9 mouse cellular contexts compared by ENCODE assay signal in genomic region chr4:72157931-72158371, GRCm38 (mm10). TPM values are rescaled to one million over a fixed set of nuclear protein-coding genes. Genes with fewer than 3 reads are reported as not detected.
DNase-seq lines count a peak whose midpoint lies in the region; ATAC-seq and TF ChIP-seq lines count a peak whose summit lies in the region.
"Had no signal": no experiment of that assay in that cellular context is flagged by ENCODE, and none has a peak within 500 bp of the region (broad histone marks: within the 10 kb centered on the region; RNA-seq: fewer than 3 reads in every experiment).

No protein-coding gene starts in this region.

- 48% methylated on average over 10 of the region's 10 CpGs for WGBS in heart, embryonic 12.5 days
- WGBS in lung, embryonic 15.5 days: 56% methylated on average over 10 of the region's 10 CpGs
- 81% methylated on average over 10 of the region's 10 CpGs for WGBS in lung, adult 2 months
- WGBS in forebrain, embryonic 12.5 days: 43% methylated on average over 10 of the region's 10 CpGs
- 53% methylated on average over 10 of the region's 10 CpGs for WGBS in midbrain, embryonic 16.5 days

- H3K4me1 ChIP-seq in heart, embryonic 12.5 days (replicated peaks): peaks cover 22% of the 10 kb centered on the region
- no peaks in the 10 kb centered on the region for H3K4me1 ChIP-seq in lung, embryonic 15.5 days
- H3K4me1 ChIP-seq in lung, adult 2 months (ENCODE audit: control insufficient read depth, insufficient read depth, low read length): peaks cover 3% of the 10 kb centered on the region
- peaks cover 39% of the 10 kb centered on the region for H3K4me1 ChIP-seq in forebrain, embryonic 12.5 days
- peaks cover 8% of the 10 kb centered on the region for H3K4me1 ChIP-seq in midbrain, embryonic 16.5 days (ENCODE audit: control insufficient read depth, insufficient read depth, low read length)

- no peak for TF ChIP-seq CTCF in lung, adult 2 months (IDR thresholded peaks at IDR 0.05; ENCODE audit: insufficient read depth, low read length)

- no peak overlapping the region for H3K4me2 ChIP-seq in heart, embryonic 12.5 days
- H3K4me2 ChIP-seq in lung, embryonic 15.5 days: no peak overlapping the region
- H3K4me2 ChIP-seq in forebrain, embryonic 12.5 days: no peak overlapping the region
- H3K4me2 ChIP-seq in midbrain, embryonic 16.5 days (ENCODE audit: low read length): no peak overlapping the region

- H3K36me3 ChIP-seq in heart, embryonic 12.5 days: peaks cover 4% of the 10 kb centered on the region
- H3K36me3 ChIP-seq in lung, embryonic 15.5 days: peaks cover 11% of the 10 kb centered on the region; the same call in 1 of the 2 replicates
- peaks cover 19% of the 10 kb centered on the region; the same call in 1 of the 2 replicates for H3K36me3 ChIP-seq in forebrain, embryonic 12.5 days (replicated peaks)
- peaks cover 4% of the 10 kb centered on the region for H3K36me3 ChIP-seq in midbrain, embryonic 16.5 days (ENCODE audit: control insufficient read depth, insufficient read depth, low read length)

- H3K9me3 ChIP-seq in heart, embryonic 12.5 days (replicated peaks): no peaks in the 10 kb centered on the region
- no peaks in the 10 kb centered on the region for H3K9me3 ChIP-seq in lung, embryonic 15.5 days
- H3K9me3 ChIP-seq in forebrain, embryonic 12.5 days: no peaks in the 10 kb centered on the region
- no peaks in the 10 kb centered on the region for H3K9me3 ChIP-seq in midbrain, embryonic 16.5 days (replicated peaks; ENCODE audit: control insufficient read depth, low read length, poor library complexity, severe bottlenecking)

- peak; percentile 45; the same call in 1 of the 2 replicates for ATAC-seq in heart, embryonic 12.5 days (ENCODE audit: insufficient number of reproducible peaks, low FRiP score)
- ATAC-seq in lung, embryonic 15.5 days (ENCODE audit: borderline replicate concordance, extremely low read depth, low FRiP score, low TSS enrichment): peak; percentile 39
- peak; percentile 52 for ATAC-seq in forebrain, embryonic 12.5 days (ENCODE audit: low FRiP score)
- peak; percentile 63 for ATAC-seq in midbrain, embryonic 16.5 days
- ATAC-seq in activated CD4-positive, CD25-positive, alpha-beta regulatory T cell, adult 4 months: no peak

- no peak overlapping the region for H3K4me3 ChIP-seq in heart, embryonic 12.5 days
- H3K4me3 ChIP-seq in lung, embryonic 15.5 days: no peak overlapping the region
- H3K4me3 ChIP-seq in lung, adult 2 months (replicated peaks; ENCODE audit: extremely low read depth, low read depth, low read length): no peak overlapping the region
- no peak overlapping the region for H3K4me3 ChIP-seq in forebrain, embryonic 12.5 days (replicated peaks)
- H3K4me3 ChIP-seq in midbrain, embryonic 16.5 days (ENCODE audit: low read depth, low read length): no peak overlapping the region
- H3K4me3 ChIP-seq: erythroblast, embryonic 14.5 days had no signal

- no peak overlapping the region for H3K9ac ChIP-seq in heart, embryonic 12.5 days
- no peak overlapping the region for H3K9ac ChIP-seq in lung, embryonic 15.5 days
- H3K9ac ChIP-seq in forebrain, embryonic 12.5 days: no peak overlapping the region
- H3K9ac ChIP-seq in midbrain, embryonic 16.5 days (ENCODE audit: low read depth, low read length): no peak overlapping the region

- H3K27ac ChIP-seq in heart, embryonic 12.5 days (ENCODE audit: poor library complexity, severe bottlenecking): no peak overlapping the region
- no peak overlapping the region for H3K27ac ChIP-seq in lung, embryonic 15.5 days
- H3K27ac ChIP-seq in forebrain, embryonic 12.5 days: peak overlapping the region; percentile 50; the same call in 1 of the 2 replicates
- no peak overlapping the region for H3K27ac ChIP-seq in midbrain, embryonic 16.5 days (ENCODE audit: low read length)

- DNase-seq in heart, postnatal 36 days: no peak
- no peak for DNase-seq in lung, adult 2 months
- no peak for DNase-seq in urinary bladder, postnatal 25 days (ENCODE audit: low spot score)

- TF ChIP-seq POLR2A in lung, adult 2 months (IDR thresholded peaks at IDR 0.05; ENCODE audit: borderline replicate concordance, extremely low read depth, low read depth, low read length): no peak

- intact Hi-C loops in heart, postnatal 36 days (cut with DNase I): no loop called here

- peaks cover 32% of the 10 kb centered on the region for H3K27me3 ChIP-seq in heart, embryonic 12.5 days (replicated peaks)
- H3K27me3 ChIP-seq in lung, embryonic 15.5 days: no peaks in the 10 kb centered on the region
- H3K27me3 ChIP-seq in forebrain, embryonic 12.5 days: peaks cover 21% of the 10 kb centered on the region
- H3K27me3 ChIP-seq in midbrain, embryonic 16.5 days (ENCODE audit: control insufficient read depth, insufficient read depth, low read depth, low read length): no peaks in the 10 kb centered on the region

RNA-seq across cellular contexts. Expression of gene Tle1, which starts 42.8 kb away (rescaled TPM):
- polyA plus RNA-seq in heart, embryonic 12.5 days (2016; fragmentation: Nextera tagmentation; extraction: Ambion mirVana): 11.1 and 13.3 TPM in 2 replicates
- 1 to 10 TPM; 7.4 to 7.9 TPM for total RNA-seq in heart, postnatal 36 days (2021)
- polyA plus RNA-seq in lung, embryonic 15.5 days (2015; fragmentation: Nextera tagmentation; extraction: Ambion mirVana): 18.1 and 18.2 TPM in 2 replicates
- polyA plus RNA-seq in lung, adult 2 months (2012; rRNA removed): 36.2 and 53.1 TPM in 2 replicates
- 63.5 and 68.3 TPM in 2 replicates for polyA plus RNA-seq in forebrain, embryonic 12.5 days (2016; fragmentation: Nextera tagmentation; extraction: Ambion mirVana)
- 26.3 and 31.4 TPM in 2 replicates for polyA plus RNA-seq in midbrain, embryonic 16.5 days (2015; fragmentation: Nextera tagmentation; extraction: Ambion mirVana)
- polyA plus RNA-seq in activated CD4-positive, CD25-positive, alpha-beta regulatory T cell, adult 4 months (2017; shearing (Covaris generic)): 1 to 10 TPM in 1 of 2 experiments, under 1 TPM in 1; 0.53 to 1.1 TPM
